Mouse (Mus musculus) forebrain, postnatal 0 days (tissue): ENCODE data around the gene Ift172. TPM values are rescaled to one million over a fixed set of nuclear protein-coding genes. Genes with fewer than 3 reads are reported as not detected.

Experiments
- ATAC-seq: fragments of 200-750 bp; cut with Nextera tagmentation; 2 replicates; pipeline ENCODE4 v1.8.0; 2017; ENCODE audit warnings: mild to moderate bottlenecking, moderate library complexity
- DNase-seq: peaks from one replicate; pipeline ENCODE4 v3.0.0-alpha.2; 2015
- H3K27ac ChIP-seq: fragments of 300-500 bp; sonication (generic); 2 replicates; pipeline ENCODE4 v1.5.1; 2014; ENCODE audit warnings: low read depth, mild to moderate bottlenecking, antibody characterized with exemption, low read length, moderate library complexity, mixed read lengths
- H3K27me3 ChIP-seq: fragments of 300-500 bp; sonication (generic); 2 replicates; pipeline ENCODE4 v1.6.1; 2014; ENCODE audit warnings: mild to moderate bottlenecking, low read length, mixed read lengths; ENCODE audit not compliant: insufficient read depth
- H3K36me3 ChIP-seq: fragments of 300-500 bp; sonication (generic); 2 replicates; pipeline ENCODE4 v1.6.1; 2014; ENCODE audit warnings: mild to moderate bottlenecking, moderate library complexity; ENCODE audit not compliant: insufficient read depth
- H3K4me1 ChIP-seq: fragments of 300-500 bp; sonication (generic); 2 replicates; pipeline ENCODE4 v1.6.1; 2014; ENCODE audit warnings: antibody characterized with exemption; ENCODE audit not compliant: insufficient read depth
- H3K4me2 ChIP-seq: fragments of 300-500 bp; sonication (generic); 2 replicates; pipeline ENCODE4 v1.6.1; 2014; ENCODE audit warnings: low read depth, mild to moderate bottlenecking, moderate library complexity
- H3K4me3 ChIP-seq: fragments of 300-500 bp; sonication (generic); 2 replicates; pipeline ENCODE4 v1.5.1; 2014; ENCODE audit warnings: low read depth, low read length, mixed read lengths
- H3K9ac ChIP-seq: fragments of 300-500 bp; sonication (generic); 2 replicates; pipeline ENCODE4 v1.6.1; 2014; ENCODE audit warnings: mild to moderate bottlenecking
- H3K9me3 ChIP-seq: fragments of 300-500 bp; sonication (generic); 2 replicates; pipeline ENCODE4 v1.6.1; 2016; ENCODE audit warnings: low read length
- CTCF ChIP-seq: sonication (generic); IDR thresholded peaks from 2 replicates; pipeline ENCODE4 v1.5.1; 2016; ENCODE audit warnings: antibody characterized with exemption, control low read depth, low read depth
- WGBS: fragments of 180-500 bp; shearing (Covaris S2); extraction: QIAGEN DNeasy Blood & Tissue Kit; methylation state at CpG from one replicate; pipeline ENCODE4 v1.1.7; 2014; 5-methylcytosine and 5-hydroxymethylcytosine counted together
- polyA plus RNA-seq: library from polyadenylated mRNA; unstranded; fragments of >200 nt; fragmentation: Nextera tagmentation; extraction: Ambion mirVana; gene quantifications from 2 replicates; pipeline ENCODE4 v1.2.1, GENCODE M21; 2015
- total RNA-seq: library from RNA; depleted of rRNA; stranded (reverse); fragments of >200 nt; gene quantifications from 2 replicates; pipeline ENCODE4 v1.2.3, GENCODE M21; 2014

Gene Ift172
- total and polyA plus RNA-seq, 2 experiments from 2014 or later: 12.8 to 42.6 TPM

DNA sequence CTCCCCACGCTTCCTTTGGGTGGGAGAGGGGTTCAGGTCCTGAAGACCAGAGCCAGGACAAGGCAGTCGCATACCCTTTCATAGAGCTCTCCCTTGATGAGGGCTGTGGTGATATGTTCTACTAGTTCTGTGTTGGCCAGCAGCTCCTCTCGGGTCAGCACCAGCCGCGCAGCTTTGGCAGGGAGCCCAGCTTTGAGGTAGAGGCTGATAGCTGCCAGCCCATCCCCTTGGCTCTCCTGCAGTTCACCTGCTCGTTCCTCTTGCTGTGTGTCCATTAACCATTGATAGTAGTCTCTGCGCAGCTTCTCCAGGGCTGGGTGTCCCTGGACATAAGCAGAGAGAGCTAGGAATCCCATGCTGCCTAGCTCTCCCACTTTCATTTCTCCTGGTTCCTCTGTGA lies 24.8 kb downstream of the Ift172 start:
- H3K36me3 ChIP-seq: peaks cover 87% of the 10 kb centered on the region
- TF ChIP-seq CTCF: no peak
- no peaks in the 10 kb centered on the region for H3K9me3 ChIP-seq
- no peaks in the 10 kb centered on the region for H3K4me1 ChIP-seq
- DNase-seq: no peak
- no peak overlapping the region for H3K4me2 ChIP-seq
- ATAC-seq: no peak
- H3K27me3 ChIP-seq: no peaks in the 10 kb centered on the region
- H3K27ac ChIP-seq: no peak overlapping the region
- no peak overlapping the region for H3K4me3 ChIP-seq
- H3K9ac ChIP-seq: no peak overlapping the region
- 82% methylated on average over 7 of the region's 7 CpGs for WGBS

DNA sequence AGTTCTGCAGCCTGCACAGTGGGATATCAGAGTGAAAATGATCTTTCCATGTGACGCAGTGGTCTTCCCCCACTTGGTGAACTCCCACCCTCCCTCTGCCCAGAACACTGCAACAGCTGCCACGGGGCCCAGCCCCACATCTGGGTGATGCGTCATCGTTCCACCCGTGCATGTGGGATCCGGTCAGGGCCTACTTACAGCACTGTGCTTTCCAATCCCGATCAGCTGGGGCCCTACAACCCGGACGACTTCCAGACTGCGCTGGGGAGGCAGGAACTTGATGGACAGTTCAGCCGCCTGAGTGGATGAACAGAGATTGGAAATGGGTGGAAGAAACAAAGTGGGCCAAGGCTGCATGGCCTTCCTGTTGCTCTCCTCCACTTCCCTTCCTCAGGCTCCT lies 33.3 kb downstream of the Ift172 start:
- Histone ChIP-seq H3K9ac (no peak overlapping the region), H3K36me3 (peaks cover 74% of the 10 kb centered on the region), H3K27me3 (no peaks in the 10 kb centered on the region), H3K27ac (no peak overlapping the region), H3K4me1 (no peaks in the 10 kb centered on the region), H3K4me3 (no peak overlapping the region), H3K9me3 (no peaks in the 10 kb centered on the region), H3K4me2 (no peak overlapping the region)
- TF ChIP-seq CTCF: no peak
- DNase-seq: no peak
- WGBS: 90% methylated on average over 11 of the region's 11 CpGs
- ATAC-seq: no peak

DNA sequence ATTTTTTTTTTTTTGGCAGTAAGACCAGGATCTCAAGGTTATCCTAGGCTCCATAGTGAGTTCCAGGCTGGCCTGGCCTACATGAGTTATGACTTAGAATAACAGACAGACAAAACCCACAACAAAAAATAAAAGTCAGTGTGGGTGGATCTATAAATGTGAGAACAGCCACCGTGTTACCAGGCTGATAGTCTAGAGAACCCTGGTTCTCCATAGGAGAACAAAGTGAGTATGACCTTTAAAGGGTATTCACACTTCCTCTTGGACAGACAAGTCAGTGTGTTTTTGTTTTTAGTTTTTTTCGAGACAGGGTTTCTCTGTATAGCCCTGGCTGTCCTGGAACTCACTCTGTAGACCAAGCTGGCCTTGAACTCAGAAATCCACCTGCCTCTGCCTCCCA lies 34.9 kb downstream of the Ift172 start:
- Histone ChIP-seq H3K4me3 (no peak overlapping the region), H3K9me3 (no peaks in the 10 kb centered on the region), H3K36me3 (peaks cover 71% of the 10 kb centered on the region), H3K27me3 (no peaks in the 10 kb centered on the region), H3K4me1 (no peaks in the 10 kb centered on the region), H3K27ac (no peak overlapping the region), H3K9ac (no peak overlapping the region), H3K4me2 (no peak overlapping the region)
- no peak for TF ChIP-seq CTCF
- no peak for DNase-seq
- ATAC-seq: no peak
- 83% methylated on average over 2 of the region's 2 CpGs for WGBS

DNA sequence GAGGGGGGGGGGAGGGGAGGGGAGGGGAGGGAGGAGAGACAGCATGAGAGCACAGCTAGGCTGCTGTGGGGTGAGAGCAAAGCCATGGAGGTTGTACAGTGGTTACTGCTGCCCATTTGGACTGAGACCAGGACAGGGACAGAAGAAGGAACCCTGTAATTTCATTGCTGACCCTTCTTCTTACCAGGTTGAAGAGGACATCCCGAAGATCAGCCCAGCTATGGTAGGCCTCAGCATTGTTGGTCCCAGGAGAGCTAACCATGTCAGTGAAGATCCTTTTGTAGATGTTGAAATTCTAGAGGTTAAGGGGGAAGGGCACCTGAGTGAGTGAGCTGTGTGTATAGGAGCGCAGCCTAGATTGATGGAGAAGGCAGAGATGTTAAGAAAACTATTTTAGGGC lies 35.5 kb downstream of the Ift172 start:
- 96% methylated on average over 2 of the region's 2 CpGs for WGBS
- H3K27me3 ChIP-seq: no peaks in the 10 kb centered on the region
- no peak for DNase-seq
- TF ChIP-seq CTCF: no peak
- no peaks in the 10 kb centered on the region for H3K4me1 ChIP-seq
- no peak overlapping the region for H3K4me2 ChIP-seq
- H3K9ac ChIP-seq: no peak overlapping the region
- no peak overlapping the region for H3K4me3 ChIP-seq
- no peak overlapping the region for H3K27ac ChIP-seq
- no peak for ATAC-seq
- no peaks in the 10 kb centered on the region for H3K9me3 ChIP-seq
- peaks cover 71% of the 10 kb centered on the region for H3K36me3 ChIP-seq

DNA sequence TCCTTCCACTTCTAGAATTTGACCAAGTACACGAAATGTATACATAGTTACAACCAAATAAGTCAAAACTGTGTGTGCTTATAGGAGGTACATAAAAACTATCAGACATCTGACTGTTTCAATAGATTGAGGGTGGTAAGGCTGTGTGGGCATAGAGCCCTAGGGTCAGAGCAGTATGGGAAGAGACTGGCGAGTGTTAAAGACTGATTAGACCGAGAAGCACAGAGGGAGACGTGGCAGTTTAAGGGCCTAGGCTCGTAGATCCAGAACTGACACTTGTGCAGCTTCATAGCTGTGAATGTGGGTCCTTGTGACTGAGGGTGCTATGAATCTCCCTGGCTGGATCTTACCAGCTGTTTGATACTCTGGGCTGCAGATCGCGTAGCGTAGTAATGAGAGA lies 36.0 kb downstream of the Ift172 start:
- WGBS: 85% methylated on average over 8 of the region's 8 CpGs
- Histone ChIP-seq H3K36me3 (peaks cover 71% of the 10 kb centered on the region), H3K9ac (no peak overlapping the region), H3K27me3 (no peaks in the 10 kb centered on the region), H3K4me2 (no peak overlapping the region), H3K4me1 (no peaks in the 10 kb centered on the region), H3K27ac (no peak overlapping the region), H3K4me3 (no peak overlapping the region), H3K9me3 (no peaks in the 10 kb centered on the region)
- TF ChIP-seq CTCF: no peak
- no peak for ATAC-seq
- no peak for DNase-seq

- H3K9me3 ChIP-seq: no peaks in the 10 kb centered on the region
- no peak overlapping the region for H3K4me2 ChIP-seq
- 85% methylated on average over 7 of the region's 7 CpGs for WGBS
- H3K4me3 ChIP-seq: no peak overlapping the region
- no peak overlapping the region for H3K27ac ChIP-seq
- DNase-seq (no peak), ATAC-seq (no peak)
- H3K9ac ChIP-seq: no peak overlapping the region
- peaks cover 71% of the 10 kb centered on the region for H3K36me3 ChIP-seq
- H3K4me1 ChIP-seq: no peaks in the 10 kb centered on the region
- no peaks in the 10 kb centered on the region for H3K27me3 ChIP-seq
- TF ChIP-seq CTCF: no peak
These were observed 36.5 kb downstream of the Ift172 start for GRCm38 (mm10) chr5:31254452-31254851.

DNA sequence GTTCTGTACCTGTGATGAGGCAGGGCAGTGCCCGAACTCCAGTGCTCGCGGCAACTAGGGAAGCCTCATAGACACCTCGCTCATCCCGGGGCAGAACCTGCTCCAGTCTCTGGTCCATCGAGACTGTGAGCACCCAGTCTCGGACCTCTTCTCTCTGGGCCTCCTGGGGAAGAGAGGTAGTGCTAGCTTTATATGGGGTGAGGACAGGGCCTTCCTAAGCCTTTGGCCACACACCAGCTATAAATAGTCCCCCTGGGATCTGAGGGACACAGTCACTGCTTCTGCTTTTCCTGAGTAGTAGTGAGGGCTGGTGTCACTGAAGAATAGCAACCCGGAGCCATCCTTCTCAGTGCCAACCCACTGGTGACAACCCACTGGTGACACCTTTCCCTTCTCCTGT lies 37.1 kb downstream of the Ift172 start:
- TF ChIP-seq CTCF: no peak

More for the DNA sequence above, 37.1 kb downstream of the Ift172 start:
- DNase-seq (no peak), ATAC-seq (no peak)
- Histone ChIP-seq H3K36me3 (peaks cover 73% of the 10 kb centered on the region), H3K27me3 (no peaks in the 10 kb centered on the region), H3K9ac (no peak overlapping the region), H3K9me3 (no peaks in the 10 kb centered on the region), H3K4me1 (no peaks in the 10 kb centered on the region), H3K4me3 (no peak overlapping the region), H3K27ac (no peak overlapping the region), H3K4me2 (no peak overlapping the region)
- 97% methylated on average over 8 of the region's 8 CpGs for WGBS
